Mouse (Mus musculus) heart, adult 9 months (tissue): ENCODE results near the gene Arid1b.

ENCODE experiments used
- DNase-seq, 2 experiments: peaks; one replicate each; pipeline ENCODE4 v3.0.0; 2022; ENCODE audit warnings: low spot score in 2 of 2

The Arid1b gene

DNA sequence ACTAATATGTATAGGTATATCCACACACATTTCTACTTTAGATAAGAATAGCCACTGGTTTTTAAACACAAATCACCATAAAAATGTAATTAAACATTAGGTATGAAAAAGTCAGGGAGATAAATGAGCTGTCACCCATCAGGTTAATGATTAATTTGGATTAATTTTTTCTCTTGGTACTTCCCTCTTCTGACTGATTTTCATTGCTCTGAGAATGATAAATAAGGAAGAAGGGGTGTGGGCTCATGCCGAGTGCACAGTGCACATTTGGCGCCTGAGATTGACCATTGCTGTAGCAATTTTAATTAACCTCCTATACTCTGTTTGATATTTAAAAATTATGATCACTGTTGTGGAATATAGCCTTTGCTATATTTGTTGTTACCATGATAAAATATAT is 159.3 kb downstream of the Arid1b start:
- DNase-seq, result no peak

DNA sequence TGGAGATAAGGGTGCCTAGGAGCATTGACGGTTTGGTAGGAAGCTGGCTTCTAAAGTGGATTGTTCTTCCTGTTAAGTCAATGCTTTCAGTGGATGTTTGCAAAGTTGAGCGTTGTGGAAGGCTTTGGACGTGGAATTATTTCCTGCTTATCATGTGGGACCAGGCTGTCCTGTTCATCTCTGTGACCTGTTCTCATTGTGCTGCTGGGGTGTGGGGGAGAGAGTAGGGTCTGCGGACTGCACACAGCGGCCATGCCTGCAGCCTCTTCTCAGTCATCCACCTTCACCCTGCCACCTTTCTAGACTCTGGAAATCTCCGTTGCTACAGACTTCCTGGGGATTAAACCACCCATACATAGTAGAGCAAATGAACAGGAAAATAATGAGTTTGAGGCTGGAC is 160.2 kb downstream of the Arid1b start:
- DNase-seq, result no peak

- no peak for DNase-seq
Observed at GRCm38 (mm10) chr17:5157609-5158008, 163.5 kb downstream of the Arid1b start.

DNA sequence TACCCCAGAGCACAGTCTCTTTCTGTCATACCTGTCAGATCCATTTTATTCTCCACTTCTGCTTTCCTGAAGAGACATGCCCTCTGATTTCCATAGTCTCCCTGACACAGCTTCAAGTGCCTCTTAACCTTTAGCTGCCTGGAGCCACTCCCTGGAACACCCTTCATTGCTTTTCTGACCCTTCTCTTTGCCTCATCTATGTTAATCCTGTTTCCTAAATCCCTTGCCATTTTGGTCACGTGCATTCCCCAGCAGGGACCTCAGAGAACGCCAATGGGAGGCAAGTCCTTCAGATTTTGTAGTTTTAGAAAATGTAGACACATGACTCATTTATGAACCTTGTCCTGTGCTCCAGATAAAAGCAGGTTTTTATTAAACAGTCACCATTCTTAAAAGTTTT is 168.4 kb downstream of the Arid1b start:
- DNase-seq, result no peak

GRCm38 (mm10) chr17:5163251-5163826 is 169.2 kb downstream of the Arid1b start:
- no peak for DNase-seq

DNA sequence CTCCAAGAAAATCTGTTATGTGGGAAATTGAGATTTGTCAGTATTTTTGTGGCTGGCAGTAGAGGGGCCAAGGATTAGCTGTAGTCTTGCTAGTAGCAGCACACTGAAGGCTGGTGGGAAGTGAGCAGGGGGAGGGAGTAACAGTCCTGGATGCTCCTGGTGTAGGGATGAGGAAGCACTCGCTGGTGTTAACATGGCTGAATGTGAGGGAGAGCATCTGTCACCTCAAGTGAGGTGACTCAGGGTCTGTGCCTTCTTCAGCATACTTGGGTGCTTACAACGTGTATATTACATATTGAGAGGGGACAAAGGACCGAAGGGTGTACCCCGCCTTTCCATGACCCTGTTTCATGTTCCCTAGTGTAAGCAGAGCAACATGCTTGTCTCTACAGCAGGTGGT is 170.7 kb downstream of the Arid1b start:
- DNase-seq, result no peak

GRCm38 (mm10) chr17:5165201-5165825 is 171.2 kb downstream of the Arid1b start:
- no peak for DNase-seq

DNA sequence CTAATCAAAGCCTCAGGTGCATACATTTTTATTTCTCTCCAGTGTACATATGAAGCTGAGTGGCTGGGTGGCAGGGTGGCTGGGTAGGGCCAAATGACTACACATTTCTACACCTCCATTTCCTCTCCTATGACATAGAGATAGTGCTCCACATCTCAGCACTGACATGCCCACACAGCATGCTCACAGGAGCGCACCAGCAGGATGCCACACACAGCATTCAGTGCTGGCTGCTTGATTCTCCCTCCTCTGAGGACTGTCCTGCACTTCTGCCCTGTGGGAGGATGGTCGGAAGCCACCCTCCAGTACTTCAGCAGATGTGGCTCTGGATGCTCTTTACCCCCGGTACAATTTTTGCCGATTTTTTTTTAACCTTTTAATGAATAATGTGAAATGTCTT is 172.0 kb downstream of the Arid1b start:
- no peak for DNase-seq

GRCm38 (mm10) chr17:5168046-5168445 is 173.9 kb downstream of the Arid1b start:
- no peak for DNase-seq

DNA sequence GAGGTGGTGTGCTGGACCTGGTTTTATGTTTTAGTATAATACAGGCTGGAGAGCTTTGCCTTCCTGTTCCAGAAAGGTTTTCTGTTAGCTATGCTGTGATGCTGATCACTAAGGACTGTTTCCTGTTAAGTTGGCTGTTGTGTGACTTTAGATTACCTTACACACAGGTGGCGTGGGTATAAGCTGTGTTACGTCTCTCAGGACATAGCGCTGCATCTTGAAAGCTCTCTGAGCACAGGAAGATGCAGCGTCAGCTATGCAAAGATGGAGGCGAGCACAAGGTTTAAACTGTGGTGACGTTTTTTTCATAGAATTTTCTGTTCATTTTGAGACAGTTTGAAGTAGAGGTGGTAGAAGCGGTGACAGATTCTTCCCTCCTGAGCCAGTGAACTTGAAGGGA is 174.5 kb downstream of the Arid1b start:
- DNase-seq, result no peak

- no peak for DNase-seq
Observed at GRCm38 (mm10) chr17:5170321-5170720, 176.2 kb downstream of the Arid1b start.

DNA sequence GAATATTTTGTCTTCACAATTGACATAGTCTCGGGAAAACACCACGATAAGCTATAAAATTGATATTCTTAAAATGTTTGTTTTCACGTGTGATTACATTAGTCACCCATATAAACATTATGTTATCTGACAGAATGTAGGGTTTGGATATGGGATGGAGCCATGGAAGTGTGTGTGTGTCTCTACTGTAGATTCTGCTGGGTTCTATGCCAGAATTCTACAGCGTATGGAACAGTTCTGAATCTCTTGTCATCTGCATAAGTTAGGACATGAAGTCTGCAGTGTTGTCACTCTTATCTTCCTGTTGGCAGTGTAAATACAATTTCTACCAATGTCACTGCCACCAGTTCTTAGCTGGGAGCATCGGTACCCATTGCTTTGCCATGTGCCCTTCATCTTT is 177.3 kb downstream of the Arid1b start:
- no peak for DNase-seq

DNA sequence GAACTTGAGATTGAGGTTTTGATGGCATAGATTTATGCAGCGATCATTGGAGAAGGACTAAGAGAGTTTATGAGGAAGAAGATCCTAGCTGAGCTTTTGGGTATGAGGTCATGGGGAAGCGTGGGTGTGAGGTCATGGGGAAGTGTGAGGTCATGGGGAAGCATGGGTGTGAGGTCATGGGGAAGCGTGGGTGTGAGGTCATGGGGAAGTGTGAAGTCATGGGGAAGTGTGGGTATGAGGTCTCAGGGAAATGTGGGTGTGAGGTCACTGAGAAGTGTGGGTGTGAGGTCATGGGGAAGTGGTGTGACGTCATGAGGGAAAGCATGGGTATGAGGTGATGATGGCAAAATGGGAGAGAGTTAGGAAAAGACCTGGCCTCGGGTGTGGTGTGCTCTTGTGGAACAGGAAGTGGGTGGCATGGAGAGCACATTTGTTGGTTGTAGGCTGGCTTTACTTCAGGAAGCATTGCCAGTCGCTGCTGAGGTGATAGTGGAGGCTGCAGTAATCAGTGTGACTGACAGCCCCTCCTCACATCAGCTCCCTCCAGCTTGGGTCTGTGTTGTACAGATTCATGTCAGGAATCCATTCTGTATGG is 180.4 kb downstream of the Arid1b start:
- no peak for DNase-seq

- DNase-seq, result no peak
Observed at GRCm38 (mm10) chr17:5175535-5175934, 181.4 kb downstream of the Arid1b start.

GRCm38 (mm10) chr17:5176315-5176714 is 182.2 kb downstream of the Arid1b start:
- DNase-seq, result no peak

DNA sequence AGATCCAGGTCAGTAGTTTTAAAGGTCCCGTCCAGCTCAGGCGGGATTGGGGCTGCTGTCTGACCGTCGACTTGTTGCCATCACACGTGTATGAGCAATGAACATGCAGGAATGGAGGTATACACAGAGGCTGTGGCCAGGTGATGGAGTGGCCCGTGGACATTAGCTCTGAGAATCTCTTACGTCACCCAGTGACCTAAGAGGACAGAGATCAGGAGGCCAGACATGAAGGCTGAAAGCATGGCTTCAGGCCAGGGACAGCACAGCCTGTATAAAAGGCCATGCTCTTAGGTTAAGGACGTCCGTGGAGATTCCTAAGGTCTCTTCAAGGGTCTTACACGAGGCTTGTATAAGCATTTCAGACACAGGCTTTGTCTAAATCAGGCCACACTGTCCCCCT is 184.4 kb downstream of the Arid1b start:
- no peak for DNase-seq

GRCm38 (mm10) chr17:5179004-5179403 is 184.9 kb downstream of the Arid1b start:
- no peak for DNase-seq

DNA sequence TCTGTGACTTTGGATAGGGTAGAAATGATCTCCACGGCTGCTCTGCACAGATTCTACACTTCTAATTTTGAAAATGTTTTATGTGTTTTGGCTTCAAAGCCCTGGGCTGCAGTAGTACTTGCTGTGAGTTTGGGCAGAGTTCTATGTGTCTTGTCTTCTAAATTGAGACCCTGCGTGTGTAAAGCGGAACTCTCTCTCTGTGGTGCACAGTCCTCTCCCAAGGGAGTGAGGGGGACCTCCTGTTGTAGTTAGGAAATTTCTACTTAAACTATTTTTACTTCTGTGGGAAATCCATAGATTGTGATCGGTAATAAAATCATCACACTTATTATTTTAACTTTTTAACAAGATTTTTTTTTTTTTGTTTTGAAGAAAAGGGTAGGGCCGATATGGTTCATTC is 185.3 kb downstream of the Arid1b start:
- no peak for DNase-seq

DNA sequence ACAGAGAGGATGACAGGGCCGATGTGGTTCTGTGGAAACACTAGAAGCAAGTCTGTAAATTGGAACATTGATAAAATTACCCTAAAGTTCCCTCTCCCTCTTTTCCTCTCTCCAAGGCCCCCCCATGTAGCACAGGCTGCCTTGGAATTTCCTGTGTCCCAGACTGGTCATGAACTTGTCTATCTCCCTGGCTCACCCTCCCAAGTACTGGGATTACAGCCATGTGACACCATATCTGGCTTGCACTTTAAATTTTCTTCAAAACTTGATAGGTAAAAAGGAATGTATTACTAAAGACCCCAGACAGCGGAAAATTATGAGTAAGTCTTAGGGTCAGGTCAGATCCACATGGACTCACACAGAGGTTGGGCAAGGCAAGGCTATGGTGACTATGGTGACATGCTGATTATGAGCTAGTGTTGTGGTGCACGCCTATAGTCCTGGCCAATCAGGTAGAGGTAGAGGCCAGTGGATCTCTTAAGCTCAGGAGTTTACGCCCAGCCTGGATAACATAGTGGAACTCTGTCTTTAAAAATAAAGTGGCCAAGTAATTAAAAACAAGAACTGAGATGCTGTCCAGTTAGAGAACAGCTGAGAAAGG is 185.9 kb downstream of the Arid1b start:
- peak; percentile 29 to 34 for DNase-seq

GRCm38 (mm10) chr17:5180925-5181324 is 186.8 kb downstream of the Arid1b start:
- no peak for DNase-seq

GRCm38 (mm10) chr17:5182493-5182892 is 188.4 kb downstream of the Arid1b start:
- DNase-seq, result no peak

- no peak for DNase-seq
Observed at GRCm38 (mm10) chr17:5185501-5185900, 191.4 kb downstream of the Arid1b start.

DNA sequence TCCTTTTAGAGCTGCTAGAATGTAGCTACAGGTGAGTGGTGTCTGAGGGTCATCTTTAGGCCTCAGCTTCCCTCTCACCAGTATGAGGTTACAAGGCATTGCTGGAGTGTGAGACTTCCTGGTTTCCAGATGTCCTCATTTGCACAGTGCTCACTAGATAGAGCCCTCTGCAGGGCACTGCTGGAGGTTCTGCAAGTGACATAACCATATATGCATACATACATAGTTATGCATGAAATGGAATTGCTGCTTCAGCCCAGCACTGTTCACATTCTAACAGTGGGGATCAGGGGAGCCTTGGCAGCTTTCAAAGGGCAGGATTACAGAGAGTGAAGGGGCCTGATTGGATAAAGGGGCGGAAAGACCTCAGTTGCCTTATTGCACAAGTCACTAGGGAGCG is 193.4 kb downstream of the Arid1b start:
- DNase-seq, result no peak
